Mouse (Mus musculus) natural killer cell, adult 2 months (primary cell): ENCODE data around the gene Ugcg.
A peak's percentile ranks its signal among the peaks of the same experiment; 100 is the strongest.

Source experiments
- DNase-seq, 2 experiments: peaks; one replicate each; pipeline ENCODE4 v3.0.0; 2022; ENCODE audit warnings: low spot score in 2 of 2

The Ugcg gene

DNA sequence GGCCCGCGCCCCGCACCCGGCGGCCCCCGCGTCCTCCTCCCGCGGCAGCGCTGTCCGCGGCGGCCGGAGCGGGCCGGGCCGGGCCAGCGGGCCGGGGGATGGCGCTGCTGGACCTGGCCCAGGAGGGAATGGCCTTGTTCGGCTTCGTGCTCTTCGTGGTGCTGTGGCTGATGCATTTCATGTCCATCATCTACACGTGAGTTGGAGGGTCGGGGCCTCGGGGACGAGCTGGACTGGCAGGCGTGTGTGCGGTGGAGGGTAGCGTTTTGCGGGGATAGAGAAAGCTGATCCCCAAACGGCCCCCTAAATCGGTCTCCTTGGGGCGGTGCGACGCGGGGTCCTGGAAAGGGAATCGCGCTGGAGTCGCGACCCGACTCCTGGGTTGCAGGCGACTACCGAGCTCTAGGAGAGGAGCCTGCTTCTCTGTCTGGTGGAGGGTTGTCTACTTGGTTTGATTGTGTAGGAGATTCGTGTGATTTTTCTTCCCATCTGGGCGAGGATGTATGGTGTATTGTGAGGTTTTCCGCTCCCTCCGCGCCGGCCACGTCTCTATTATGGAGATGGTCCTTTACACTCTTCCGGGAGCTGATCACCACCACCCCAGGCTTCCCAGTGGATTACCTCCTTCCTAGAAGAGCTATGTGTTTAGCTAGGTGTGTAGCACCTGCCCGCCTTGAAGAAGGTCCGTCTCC lies 635 bp downstream of the Ugcg start:
- no peak for DNase-seq

DNA sequence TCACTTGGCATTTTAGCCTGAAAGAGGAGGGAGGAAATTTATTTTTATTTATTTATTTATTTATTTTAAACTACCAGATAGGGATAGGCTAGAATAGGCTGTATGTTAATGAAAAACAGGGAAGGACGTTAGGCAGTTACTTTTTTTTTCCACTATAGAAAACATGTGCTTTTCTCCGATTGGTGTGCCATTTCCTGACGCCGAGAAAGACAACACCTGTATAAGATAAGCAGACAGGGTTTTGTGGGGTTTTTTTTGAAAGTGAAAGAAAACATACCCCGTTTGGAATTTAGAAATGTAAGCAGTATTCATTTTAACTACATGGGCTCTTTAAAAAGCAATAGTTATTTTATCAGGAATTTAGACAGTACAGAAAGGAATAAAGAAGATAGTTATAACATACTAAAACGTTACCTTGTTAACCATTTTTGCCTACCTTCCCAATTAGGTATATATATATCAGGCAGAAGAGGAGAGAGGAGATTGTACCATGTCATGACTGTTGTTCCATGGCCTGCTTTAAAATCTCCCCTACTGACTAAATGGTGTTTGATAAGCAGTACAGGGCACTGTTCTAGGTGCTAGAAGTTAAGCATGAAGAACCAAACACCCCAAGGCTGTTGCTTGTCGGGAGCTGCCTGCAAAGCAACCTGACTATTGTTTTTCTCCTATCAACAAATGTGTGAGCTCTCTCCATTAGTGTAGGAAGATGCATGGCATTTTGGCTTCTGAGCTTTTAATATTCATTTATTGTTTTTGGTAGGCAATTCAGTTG lies 1.8 kb downstream of the Ugcg start:
- no peak for DNase-seq

DNA sequence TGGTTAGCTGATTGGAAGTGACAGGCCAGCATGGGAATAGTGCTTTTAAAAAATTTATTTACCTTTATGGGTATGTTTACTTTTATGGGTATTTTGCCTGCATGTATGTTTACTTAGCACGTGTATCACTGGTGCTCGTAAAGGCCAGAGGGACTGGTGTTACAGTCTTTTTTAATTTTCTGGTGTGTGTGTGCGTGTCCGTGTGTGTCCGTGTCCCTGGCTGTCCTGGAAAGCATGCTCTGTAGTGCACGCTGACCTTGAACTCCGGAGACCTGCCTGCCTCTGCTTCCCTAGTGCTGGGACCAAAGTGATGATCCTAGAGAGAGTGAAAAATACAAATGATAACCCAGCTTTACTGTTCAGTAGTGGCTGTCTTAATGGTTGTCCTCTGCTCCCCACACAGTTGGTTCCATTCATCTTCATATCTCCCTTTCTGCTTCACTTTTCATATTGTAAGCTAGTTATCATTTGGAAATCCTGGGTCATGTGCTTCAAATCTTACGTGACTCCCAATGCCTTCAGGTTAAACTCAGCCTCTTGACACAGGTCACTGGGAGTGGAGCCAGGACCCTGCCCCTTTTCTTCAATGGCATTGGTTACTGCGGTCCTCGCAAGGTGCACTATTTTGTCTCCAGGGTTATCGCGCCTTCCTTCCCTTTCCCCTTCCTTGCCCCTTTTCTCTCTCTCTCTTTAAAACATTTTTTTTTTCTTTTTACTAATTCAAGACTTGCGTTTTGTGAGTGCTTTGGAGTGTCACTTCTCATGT lies 5.9 kb downstream of the Ugcg start:
- no peak for DNase-seq

DNA sequence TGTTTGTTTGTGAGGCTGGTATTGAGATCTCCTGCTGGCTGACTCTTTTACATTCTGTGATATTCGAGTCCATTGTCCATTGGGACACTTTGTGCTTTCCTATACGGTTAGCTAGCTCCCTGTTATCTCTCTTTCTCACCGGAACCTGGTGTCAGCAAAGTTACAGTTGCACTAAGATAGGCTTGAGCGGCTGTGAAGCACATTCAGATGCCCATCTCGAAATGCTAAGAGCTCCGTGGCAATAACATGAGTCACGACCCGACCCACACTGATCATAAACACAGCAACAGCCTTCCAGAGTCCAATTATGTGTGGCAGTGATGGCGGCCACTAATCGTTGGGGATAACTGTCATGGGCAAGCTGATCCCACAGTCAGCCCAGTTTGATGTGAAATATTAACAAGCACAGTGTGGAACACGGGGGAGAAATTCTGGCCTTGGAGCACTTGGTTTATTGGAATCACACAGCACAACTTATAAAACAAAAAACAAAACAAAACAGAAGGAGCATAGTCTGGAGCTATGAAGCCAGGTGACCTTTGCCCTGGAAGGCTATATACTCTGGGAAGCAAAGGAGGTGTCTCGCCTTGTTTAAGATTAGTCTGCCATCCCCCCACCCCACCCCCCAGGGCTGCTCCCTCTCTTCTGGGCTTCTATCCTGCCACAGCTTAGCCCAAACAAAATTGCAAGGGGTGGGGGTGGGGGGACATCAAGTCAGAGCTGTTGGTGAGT lies 7.5 kb downstream of the Ugcg start:
- peak in 1 of 2 experiments; percentile 57 for DNase-seq

DNA sequence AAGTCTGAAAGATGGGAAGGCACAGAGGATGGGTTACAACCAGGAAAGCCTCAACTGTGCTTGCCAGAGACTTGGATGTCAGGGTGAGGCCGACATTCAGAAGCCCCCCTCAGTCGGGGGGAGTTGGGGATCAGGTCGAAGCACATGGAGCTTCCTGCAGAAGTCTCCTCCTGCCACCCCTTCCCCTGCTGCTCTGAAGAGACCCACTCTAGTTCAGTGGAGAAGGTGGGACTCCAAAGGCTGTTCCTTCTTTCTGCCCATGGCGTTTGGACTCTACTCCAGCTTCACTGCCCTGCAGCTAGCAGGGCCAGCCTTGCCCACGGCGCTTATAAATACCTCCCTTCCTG lies 8.0 kb downstream of the Ugcg start:
- no peak for DNase-seq

DNA sequence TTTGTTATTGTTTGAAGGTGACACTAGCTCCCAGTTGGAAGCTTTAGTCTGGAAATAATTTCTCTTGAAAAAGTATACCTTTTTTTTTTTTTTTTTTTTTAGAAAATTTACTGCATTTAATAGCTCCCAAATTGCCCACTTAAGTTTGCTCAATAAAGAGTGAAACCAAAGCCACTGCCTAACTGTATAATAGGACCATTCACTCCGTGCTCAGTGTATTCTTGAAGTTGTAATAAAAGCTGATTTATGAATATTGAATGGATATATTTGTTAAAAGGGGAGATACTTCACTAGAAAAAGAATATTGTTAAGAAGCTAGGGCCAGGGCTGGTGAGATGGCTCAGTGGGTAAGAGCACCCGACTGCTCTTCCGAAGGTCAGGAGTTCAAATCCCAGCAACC lies 8.4 kb downstream of the Ugcg start:
- DNase-seq = no peak

DNA sequence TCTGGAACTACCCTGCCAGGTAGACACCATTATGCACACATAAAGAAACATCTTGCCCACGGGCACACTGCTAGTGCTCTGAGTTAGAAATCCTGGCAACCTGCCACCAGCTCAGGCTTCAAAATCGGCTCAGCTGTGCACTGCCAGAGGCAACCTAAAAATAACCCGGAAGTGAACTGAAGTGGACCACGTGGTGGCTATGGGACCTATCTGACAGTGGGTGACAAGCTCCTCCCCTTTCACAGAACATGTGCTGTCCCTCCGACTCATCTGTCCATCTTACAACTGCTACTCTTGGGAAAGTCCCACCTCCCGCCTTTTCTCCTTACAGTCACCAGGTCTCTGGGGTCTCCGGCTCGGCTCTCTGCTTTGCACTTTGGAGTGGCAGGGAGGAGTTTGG lies 10.3 kb downstream of the Ugcg start:
- peak; percentile 79 to 80 for DNase-seq

DNA sequence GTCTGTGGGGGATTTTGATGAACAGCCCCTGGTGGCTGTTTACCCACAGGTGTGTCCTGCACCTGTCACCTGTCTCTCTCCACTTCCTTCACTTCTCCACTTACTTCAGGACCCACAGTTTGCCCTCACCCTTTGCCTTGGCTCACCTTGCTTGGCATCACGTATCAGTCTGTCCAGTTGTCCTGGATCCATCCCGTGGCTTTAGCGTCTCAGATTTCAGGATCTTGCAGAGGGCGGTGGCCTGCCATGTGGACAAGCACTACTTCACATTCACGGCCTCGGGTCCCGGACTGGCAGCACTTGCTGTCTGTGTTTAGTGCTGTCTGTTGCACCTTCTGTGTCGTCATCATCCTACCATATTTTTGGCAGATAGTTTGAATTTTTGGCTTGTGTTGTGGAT lies 10.7 kb downstream of the Ugcg start:
- no peak for DNase-seq

DNA sequence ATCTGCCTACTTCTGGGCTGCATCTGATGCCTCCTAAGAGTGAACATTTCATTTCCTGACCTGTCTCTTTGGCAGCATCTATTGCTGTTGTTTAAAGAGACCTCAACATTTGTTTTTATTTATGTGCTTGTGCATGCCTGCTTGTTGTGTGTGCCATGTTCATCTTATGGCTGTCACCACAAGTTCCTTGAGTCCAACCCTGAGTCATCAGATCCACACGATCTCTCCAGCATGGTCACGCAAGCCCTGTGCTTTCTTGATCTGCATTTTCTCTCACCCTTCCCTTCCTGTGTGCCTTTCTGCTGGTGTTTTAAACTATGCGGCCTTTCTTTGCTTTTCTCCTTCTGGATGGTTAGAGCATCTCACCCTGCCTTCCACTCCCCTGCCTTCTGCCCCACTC lies 11.6 kb downstream of the Ugcg start:
- DNase-seq = no peak

DNA sequence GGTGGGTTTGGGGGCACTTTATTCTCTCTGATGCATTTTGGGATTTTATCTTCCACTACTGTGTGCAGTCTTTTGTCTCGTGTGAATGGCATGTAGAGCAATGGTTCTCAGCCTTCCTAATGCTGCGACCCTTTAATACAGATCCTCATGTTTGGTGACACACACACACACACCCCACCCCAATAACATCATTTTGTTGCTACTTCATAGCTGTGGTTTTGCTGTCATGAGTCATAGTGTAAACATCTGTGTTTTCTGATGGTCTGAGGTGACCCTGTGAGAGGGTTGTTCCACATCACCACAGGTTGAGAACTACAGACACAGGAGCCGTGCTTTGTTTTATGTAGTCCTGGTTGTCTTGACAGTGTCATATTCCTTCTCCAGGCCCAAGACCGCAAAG lies 15.6 kb downstream of the Ugcg start:
- peak; percentile 54 to 76 for DNase-seq

DNA sequence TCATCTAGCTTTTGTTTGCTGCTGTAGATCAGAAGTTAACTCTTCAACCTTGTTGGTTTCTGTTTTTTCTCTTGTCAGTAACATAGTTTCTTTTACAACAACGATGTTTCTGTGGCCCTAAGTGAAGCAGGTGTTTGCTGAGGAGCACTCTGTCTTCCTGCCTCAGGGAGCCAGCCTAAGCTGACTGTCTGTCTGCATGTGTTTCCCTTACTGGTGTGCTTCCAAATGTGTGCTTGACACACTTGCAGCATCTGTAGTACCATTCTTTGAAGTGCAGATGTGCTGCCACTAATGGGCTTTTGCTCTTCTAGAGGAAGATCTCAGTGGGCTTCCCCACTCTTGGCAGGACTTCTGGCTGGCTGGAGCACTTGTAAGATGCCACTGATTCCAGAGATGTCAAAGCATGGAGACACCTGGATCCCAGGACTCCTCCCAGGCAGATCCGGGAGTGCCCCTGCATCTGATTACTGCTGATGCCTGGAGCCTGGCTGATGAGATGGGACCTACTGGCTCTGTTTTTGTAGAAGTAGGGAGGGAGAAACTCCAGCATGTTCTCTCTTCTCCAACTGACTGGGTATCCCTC lies 16.8 kb downstream of the Ugcg start:
- DNase-seq = no peak

DNA sequence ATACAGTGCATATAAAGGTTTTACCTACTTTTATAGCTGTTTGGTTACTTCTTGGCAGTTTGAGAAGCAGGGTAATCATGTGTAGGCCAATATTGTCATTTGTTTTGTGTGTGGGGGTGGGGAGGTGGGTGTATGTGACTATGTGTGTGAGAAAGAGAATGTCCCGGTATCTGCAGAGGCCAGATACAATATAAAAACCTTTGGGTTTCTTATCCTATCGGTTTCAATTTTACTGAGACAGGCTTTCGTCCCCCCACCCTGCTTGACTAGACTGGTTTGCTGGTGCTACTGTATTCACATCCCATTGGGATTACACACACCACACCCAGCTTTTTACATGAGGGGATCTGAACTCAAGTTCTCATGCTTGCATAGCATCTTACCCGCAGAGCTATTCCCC lies 17.5 kb downstream of the Ugcg start:
- no peak for DNase-seq

DNA sequence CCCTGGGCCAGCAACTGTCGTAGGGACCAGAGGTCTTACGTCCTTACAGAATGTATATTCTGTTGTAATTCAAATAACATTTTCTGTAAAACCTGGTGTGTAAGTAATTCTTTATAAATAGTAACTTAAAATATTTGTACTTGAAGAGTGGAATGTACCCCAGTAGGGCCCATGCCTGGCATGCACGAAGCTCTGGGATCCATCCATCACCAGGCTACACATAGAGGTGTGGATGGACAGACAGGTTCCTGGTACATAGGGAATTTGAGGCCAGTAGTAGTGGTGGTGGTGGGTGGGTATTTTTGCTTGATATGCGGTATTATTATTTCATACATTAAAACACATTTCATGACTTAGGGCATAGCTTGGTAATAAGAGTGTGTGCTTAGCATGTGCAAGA lies 19.6 kb downstream of the Ugcg start:
- no peak for DNase-seq

DNA sequence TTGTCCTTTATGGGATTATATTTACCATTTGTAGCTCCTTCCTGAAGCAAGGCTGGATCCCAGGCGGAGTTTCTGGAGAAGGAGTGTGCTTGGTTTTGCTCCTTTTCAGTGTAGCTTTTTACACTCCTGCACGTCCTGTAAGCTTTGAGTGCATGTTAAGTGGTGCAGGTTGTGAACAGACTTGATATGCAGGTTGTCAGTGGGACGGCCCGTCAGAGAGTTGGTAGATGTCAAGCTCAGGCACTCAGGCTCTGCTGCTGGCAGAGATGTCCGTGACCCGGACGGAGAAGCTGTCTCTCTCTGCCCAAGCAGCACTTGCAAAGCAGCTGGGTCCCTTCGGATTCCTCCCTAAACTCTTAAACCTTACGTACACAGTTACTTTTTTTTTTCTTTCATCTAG lies 22.1 kb downstream of the Ugcg start:
- no peak for DNase-seq

DNA sequence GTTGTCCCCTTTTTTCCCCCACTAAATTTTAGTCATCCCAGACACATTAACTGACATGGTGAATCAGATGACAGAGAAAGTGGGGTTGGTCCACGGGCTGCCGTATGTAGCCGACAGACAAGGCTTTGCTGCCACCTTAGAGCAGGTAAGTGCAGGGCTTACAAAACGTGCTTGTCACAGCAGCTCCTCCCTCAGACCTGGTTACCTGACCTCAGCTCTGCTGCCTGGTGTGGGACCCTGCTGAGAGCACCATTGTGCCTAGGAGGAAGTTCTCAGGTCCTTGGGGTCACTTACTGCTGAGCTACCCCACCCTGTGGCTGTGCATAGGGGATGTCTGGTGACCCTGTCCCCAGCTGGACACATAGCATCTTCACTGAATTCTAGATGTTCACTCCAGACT lies 24.8 kb downstream of the Ugcg start:
- DNase-seq = no peak

DNA sequence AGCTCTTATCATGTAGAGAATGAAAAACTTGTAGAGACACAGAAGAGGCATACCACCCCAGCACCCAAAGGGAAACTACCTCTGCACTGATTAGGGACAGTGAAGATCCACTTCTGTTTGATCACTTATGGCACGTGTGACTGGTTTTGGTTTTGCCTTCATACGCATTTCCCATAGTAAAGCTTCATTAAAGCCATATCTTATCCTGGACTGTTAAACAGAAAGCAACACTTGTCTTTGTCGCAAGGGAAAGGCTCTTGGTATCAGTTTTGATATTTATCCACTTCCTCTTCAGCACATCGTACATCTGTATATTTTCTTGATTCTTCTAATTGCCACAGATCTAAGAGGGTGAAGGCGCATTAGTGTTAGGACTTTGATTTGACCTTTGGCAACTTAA lies 25.6 kb downstream of the Ugcg start:
- DNase-seq = no peak

DNA sequence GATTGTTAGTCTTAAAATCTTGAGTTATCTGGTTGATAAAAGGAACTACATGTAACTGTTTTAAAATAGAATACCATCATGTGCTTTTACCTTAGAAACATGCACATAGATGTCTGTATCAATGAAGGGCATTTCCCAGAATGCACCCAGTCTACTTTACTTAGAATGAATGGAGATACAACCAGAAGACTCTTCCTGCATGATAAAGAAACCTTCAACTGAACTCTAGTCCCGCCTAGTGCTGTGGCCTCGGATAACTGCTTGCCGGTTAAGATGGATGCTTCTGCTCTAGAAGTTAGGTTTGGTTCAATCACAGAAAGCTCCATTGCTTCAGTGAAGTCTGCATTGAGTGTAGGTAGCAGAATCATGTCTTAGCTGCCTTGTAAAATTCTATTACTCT lies 26.5 kb downstream of the Ugcg start:
- DNase-seq = no peak

DNA sequence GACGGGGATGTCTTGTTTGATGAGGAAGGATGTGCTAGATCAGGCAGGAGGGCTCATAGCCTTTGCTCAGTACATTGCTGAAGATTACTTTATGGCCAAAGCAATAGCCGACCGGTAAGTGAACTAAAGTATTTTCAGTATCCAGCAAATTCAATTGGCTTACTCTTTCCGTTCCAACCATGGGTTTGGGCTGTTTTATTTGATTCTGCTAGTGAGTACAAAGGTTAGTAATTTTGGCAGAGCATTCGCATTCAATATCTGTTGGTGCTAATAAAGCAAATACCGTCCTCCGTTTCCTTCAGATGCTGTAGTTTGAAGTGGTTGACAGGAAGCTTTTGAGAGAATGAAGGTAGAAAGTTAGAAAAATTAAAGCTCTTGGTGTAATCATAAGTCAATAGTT lies 28.0 kb downstream of the Ugcg start:
- no peak for DNase-seq

DNA sequence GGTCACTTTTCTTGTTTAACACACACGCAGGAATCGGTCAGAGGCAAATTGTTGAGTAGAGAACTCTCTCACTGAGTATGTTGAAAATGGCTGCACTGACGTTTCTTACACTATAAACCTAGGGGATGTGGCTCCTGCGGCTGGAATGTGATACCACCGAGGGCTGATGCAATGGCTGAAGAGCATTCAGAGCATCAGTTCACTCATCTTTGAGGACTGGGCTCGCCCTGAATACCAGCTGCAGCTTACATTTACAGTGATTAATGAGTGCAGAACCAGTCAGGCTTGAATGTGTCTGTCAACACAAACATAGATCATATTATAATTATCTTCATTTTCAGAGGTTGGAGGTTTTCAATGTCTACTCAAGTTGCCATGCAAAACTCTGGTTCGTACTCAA lies 29.1 kb downstream of the Ugcg start:
- DNase-seq = no peak

DNA sequence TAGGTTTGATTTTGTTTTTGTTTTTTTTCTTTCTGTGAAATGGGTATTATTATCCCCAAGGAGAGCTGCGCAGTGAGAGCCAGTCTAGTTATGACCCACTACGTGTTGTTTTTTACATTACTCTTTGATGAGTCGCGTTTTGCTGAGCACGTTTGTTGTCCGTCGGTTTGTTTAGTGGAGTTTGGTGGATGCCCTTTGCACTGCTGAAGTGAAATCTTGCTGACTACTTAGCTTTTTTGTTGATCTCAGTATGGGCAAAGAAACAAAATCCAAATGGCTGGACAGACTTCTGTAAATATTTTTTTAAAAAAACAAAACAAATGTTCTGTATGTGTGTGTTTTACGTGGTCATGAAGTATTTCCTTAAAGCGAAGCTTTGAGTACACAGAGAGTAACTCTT lies 33.2 kb downstream of the Ugcg start:
- DNase-seq = no peak

DNA sequence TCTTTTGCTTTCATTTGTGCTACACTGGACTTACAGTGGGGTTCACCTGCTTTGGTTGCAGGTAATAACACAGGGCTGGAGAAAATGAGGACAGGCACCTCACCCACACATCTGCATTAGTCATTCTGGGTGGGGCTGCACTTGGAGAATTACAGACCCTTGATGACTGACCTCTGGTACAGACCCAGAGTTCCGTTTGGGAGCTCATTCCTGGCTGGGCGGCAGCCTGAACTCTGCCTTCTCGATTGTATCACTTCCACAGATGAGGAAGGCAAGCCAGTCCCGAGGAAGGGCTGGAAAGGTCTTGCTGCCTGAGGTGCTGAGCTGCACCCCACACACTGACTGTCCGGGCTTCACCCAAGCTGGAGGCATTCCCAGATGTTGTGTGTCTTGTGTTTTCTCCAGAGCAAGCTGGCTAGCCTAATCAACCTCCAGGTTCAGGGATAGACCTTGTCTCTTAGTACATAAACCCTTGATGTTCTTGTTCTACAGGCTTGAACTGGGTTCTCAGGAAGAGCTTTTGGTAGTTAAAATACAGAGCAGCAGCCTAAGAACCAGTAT lies 34.1 kb downstream of the Ugcg start:
- no peak for DNase-seq

DNA sequence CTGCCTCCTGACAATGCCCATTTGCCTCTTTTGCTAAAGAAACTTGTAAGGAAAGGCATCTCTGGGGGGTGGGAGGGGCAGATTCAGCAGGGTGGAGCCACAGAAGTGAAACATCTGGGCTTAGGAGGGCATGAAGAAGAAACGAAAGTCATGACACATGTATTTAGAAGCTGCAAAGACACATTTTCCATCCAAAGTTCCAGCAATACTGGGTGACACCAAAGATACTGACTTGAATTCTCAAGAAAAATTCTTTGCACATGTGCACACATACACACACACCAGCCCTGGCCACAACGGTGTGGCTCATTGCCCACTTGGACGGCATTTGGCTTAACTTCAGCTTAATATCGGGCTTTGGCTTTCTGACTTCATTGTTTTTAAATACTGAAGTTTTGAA lies 35.8 kb downstream of the Ugcg start:
- DNase-seq = no peak
